Mouse (Mus musculus) forebrain, embryonic 15.5 days (tissue): ENCODE measurements around the gene Arhgap31. TPM values are rescaled to one million over a fixed set of nuclear protein-coding genes. Genes with fewer than 3 reads are reported as not detected.
A peak's percentile ranks its signal among the peaks of the same experiment; 100 is the strongest.

Experiments used
- ATAC-seq: fragments of 200-750 bp; cut with Nextera tagmentation; replicated peaks from 2 replicates; pipeline ENCODE4 v1.8.0; 2017; ENCODE audit warnings: mild to moderate bottlenecking, moderate TSS enrichment, moderate library complexity
- H3K27ac ChIP-seq: fragments of 300-500 bp; sonication (generic); replicated peaks from 2 replicates; pipeline ENCODE4 v1.5.1; 2015; ENCODE audit warnings: mild to moderate bottlenecking, inconsistent platforms
- H3K27me3 ChIP-seq: fragments of 300-500 bp; sonication (generic); 2 replicates; pipeline ENCODE4 v1.6.1; 2015; ENCODE audit warnings: inconsistent platforms
- H3K36me3 ChIP-seq: fragments of 300-500 bp; sonication (generic); 2 replicates; pipeline ENCODE4 v1.6.1; 2015; ENCODE audit warnings: mild to moderate bottlenecking, inconsistent platforms
- H3K4me1 ChIP-seq: fragments of 300-500 bp; sonication (generic); 2 replicates; pipeline ENCODE4 v1.6.1; 2015; ENCODE audit warnings: inconsistent platforms
- H3K4me2 ChIP-seq: fragments of 300-500 bp; sonication (generic); replicated peaks from 2 replicates; pipeline ENCODE4 v1.6.1; 2015; ENCODE audit warnings: mild to moderate bottlenecking, inconsistent platforms
- H3K4me3 ChIP-seq: fragments of 300-500 bp; sonication (generic); 2 replicates; pipeline ENCODE4 v1.5.1; 2015; ENCODE audit warnings: mild to moderate bottlenecking, inconsistent platforms
- H3K9ac ChIP-seq: fragments of 300-500 bp; sonication (generic); replicated peaks from 2 replicates; pipeline ENCODE4 v1.6.1; 2015; ENCODE audit warnings: mild to moderate bottlenecking, inconsistent platforms
- H3K9me3 ChIP-seq: fragments of 300-500 bp; sonication (generic); 2 replicates; pipeline ENCODE4 v1.6.1; 2016; ENCODE audit warnings: inconsistent platforms
- WGBS: fragments of 180-500 bp; shearing (Covaris S2); methylation state at CpG from one replicate; pipeline ENCODE4 v1.1.7; 2015; ENCODE audit warnings: mixed read lengths; 5-methylcytosine and 5-hydroxymethylcytosine counted together
- polyA plus RNA-seq: library from polyadenylated mRNA; unstranded; fragments of >200 nt; fragmentation: Nextera tagmentation; extraction: Ambion mirVana; gene quantifications from 2 replicates; pipeline ENCODE4 v1.2.1, GENCODE M21; 2015

Arhgap31 gene
- polyA plus RNA-seq, 1 experiment from 2014 or later: 3.4 TPM

GRCm38 (mm10) chr16:38743941-38744673 lies 31.0 kb upstream of the Arhgap31 start:
- Histone ChIP-seq H3K9me3 (no peaks in the 10 kb centered on the region), H3K27ac (no peak overlapping the region), H3K4me2 (no peak overlapping the region), H3K9ac (no peak overlapping the region), H3K27me3 (no peaks in the 10 kb centered on the region), H3K36me3 (no peaks in the 10 kb centered on the region), H3K4me3 (no peak overlapping the region), H3K4me1 (peaks cover 12% of the 10 kb centered on the region)
- WGBS: 84% methylated on average over 10 of the region's 10 CpGs
- ATAC-seq: no peak

GRCm38 (mm10) chr16:38742659-38743131 lies 29.6 kb upstream of the Arhgap31 start:
- H3K27ac ChIP-seq: peak overlapping the region; percentile 79
- no peaks in the 10 kb centered on the region for H3K27me3 ChIP-seq
- H3K9ac ChIP-seq: peak overlapping the region; percentile 88
- peak; percentile 77 for ATAC-seq
- no peaks in the 10 kb centered on the region for H3K36me3 ChIP-seq
- no peaks in the 10 kb centered on the region for H3K9me3 ChIP-seq
- under 1% methylated on average over 13 of the region's 13 CpGs for WGBS
- H3K4me3 ChIP-seq: peak overlapping the region; percentile 72
- H3K4me2 ChIP-seq: peak overlapping the region; percentile 80
- H3K4me1 ChIP-seq: peaks cover 12% of the 10 kb centered on the region

GRCm38 (mm10) chr16:38742113-38742658 lies 29.1 kb upstream of the Arhgap31 start, which contains the start of gene B4galt4:
Gene B4galt4 (plus strand): TSS chr16:38742264.
- Histone ChIP-seq H3K9me3 (no peaks in the 10 kb centered on the region), H3K27me3 (no peaks in the 10 kb centered on the region), H3K4me2 (peak within 1 kb of the TSS; percentile 80), H3K4me3 (peak within 1 kb of the TSS; percentile 72), H3K36me3 (no peaks in the 10 kb centered on the region), H3K4me1 (peaks cover 12% of the 10 kb centered on the region), H3K27ac (peak within 1 kb of the TSS; percentile 79), H3K9ac (peak within 1 kb of the TSS; percentile 88)
- peak; percentile 97 for ATAC-seq
- WGBS: under 1% methylated on average over 67 of the region's 69 CpGs

- H3K4me2 ChIP-seq: peak overlapping the region; percentile 80
- ATAC-seq: no peak
- no peaks in the 10 kb centered on the region for H3K36me3 ChIP-seq
- no peaks in the 10 kb centered on the region for H3K27me3 ChIP-seq
- peak overlapping the region; percentile 88 for H3K9ac ChIP-seq
- H3K27ac ChIP-seq: no peak overlapping the region
- peak overlapping the region; percentile 72 for H3K4me3 ChIP-seq
- H3K9me3 ChIP-seq: no peaks in the 10 kb centered on the region
- 86% methylated on average over 13 of the region's 13 CpGs for WGBS
- H3K4me1 ChIP-seq: peaks cover 12% of the 10 kb centered on the region
Observed at GRCm38 (mm10) chr16:38741204-38741903, 28.3 kb upstream of the Arhgap31 start.

DNA sequence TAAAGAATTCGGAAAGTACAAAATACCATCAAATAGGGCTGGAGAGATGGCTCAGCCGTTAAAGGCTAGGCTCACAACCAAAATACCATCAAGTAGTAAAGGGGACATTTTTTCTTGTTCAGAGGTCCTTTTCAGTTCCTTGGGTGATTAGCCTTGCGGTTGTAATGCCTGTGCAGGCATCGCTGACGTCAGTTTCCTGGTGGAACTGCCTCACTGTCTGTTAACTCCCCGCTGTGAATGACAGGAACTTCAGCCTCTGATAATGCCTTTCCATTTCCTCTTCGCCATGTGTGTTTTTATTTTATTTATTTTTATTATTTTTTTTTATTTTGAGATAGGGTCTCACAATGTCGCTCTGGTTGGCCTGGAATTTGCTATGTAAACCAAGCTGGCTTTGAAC lies 17.8 kb upstream of the Arhgap31 start:
- H3K36me3 ChIP-seq: no peaks in the 10 kb centered on the region
- no peak overlapping the region for H3K27ac ChIP-seq
- no peaks in the 10 kb centered on the region for H3K9me3 ChIP-seq
- ATAC-seq: no peak
- H3K27me3 ChIP-seq: no peaks in the 10 kb centered on the region
- no peaks in the 10 kb centered on the region for H3K4me1 ChIP-seq
- H3K4me2 ChIP-seq: no peak overlapping the region
- WGBS: 65% methylated on average over 8 of the region's 8 CpGs
- no peak overlapping the region for H3K9ac ChIP-seq
- no peak overlapping the region for H3K4me3 ChIP-seq

GRCm38 (mm10) chr16:38729610-38730288 lies 16.7 kb upstream of the Arhgap31 start:
- H3K4me3 ChIP-seq: no peak overlapping the region
- no peak overlapping the region for H3K4me2 ChIP-seq
- 64% methylated on average over 15 of the region's 15 CpGs for WGBS
- no peaks in the 10 kb centered on the region for H3K9me3 ChIP-seq
- peak; percentile 81 for ATAC-seq
- H3K4me1 ChIP-seq: no peaks in the 10 kb centered on the region
- H3K9ac ChIP-seq: no peak overlapping the region
- no peak overlapping the region for H3K27ac ChIP-seq
- no peaks in the 10 kb centered on the region for H3K36me3 ChIP-seq
- H3K27me3 ChIP-seq: no peaks in the 10 kb centered on the region

DNA sequence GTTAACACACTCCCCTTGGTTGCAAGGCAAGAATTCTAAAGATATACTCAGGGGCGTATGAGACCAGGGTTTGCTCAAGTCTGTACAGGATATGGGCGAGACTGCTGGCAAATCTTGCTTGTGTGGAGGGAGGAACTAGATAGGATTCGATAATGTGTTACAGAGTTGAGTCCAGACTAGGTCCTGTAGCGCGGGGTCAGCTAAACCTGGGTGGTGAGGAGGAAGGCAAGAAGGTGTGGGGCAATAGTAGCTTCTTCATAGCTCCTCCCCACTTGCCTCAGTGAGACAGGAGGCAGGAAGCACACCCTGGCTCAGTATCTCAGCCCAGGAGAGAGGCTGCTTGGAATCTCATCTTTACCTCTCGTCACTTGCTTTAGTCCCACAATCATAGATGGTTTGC lies 16.1 kb upstream of the Arhgap31 start:
- Histone ChIP-seq H3K27me3 (no peaks in the 10 kb centered on the region), H3K4me2 (no peak overlapping the region), H3K9ac (no peak overlapping the region), H3K4me1 (no peaks in the 10 kb centered on the region), H3K9me3 (no peaks in the 10 kb centered on the region), H3K36me3 (no peaks in the 10 kb centered on the region), H3K4me3 (no peak overlapping the region), H3K27ac (no peak overlapping the region)
- WGBS: 88% methylated on average over 6 of the region's 6 CpGs
- ATAC-seq: peak; percentile 35; the same call in 1 of the 2 replicates

GRCm38 (mm10) chr16:38728576-38729132 lies 15.6 kb upstream of the Arhgap31 start:
- 94% methylated on average over 15 of the region's 15 CpGs for WGBS
- ATAC-seq: no peak
- H3K27me3 ChIP-seq: no peaks in the 10 kb centered on the region

GRCm38 (mm10) chr16:38724974-38725373 lies 11.9 kb upstream of the Arhgap31 start:
- 48% methylated on average over 13 of the region's 13 CpGs for WGBS
- Histone ChIP-seq H3K4me3 (no peak overlapping the region), H3K4me2 (no peak overlapping the region)

More at GRCm38 (mm10) chr16:38728576-38729132, 15.6 kb upstream of the Arhgap31 start:
- Histone ChIP-seq H3K4me1 (no peaks in the 10 kb centered on the region), H3K27ac (no peak overlapping the region), H3K4me2 (no peak overlapping the region), H3K9me3 (no peaks in the 10 kb centered on the region), H3K36me3 (no peaks in the 10 kb centered on the region), H3K4me3 (no peak overlapping the region), H3K9ac (no peak overlapping the region)

DNA sequence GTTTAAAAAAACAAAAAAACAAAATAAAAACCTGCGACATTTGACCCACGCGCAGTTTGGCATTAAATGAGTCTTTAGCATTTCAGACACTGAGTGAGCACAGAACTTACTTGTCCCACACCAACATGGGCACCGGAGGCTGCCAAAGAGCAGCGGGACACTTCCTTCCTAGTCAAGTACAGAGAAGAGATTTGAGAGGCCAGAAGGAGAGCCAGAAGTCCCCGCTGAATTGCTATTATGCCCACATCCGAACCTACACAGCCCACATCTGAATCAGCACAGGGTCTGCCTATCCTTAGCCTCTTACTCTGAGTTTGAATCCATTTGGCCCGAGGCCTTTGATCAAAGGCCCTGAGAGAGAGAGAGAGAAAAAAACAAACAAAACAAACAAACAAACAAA lies 11.2 kb upstream of the Arhgap31 start:
- H3K9ac ChIP-seq: no peak overlapping the region
- 77% methylated on average over 8 of the region's 8 CpGs for WGBS
- H3K27me3 ChIP-seq: no peaks in the 10 kb centered on the region
- no peak overlapping the region for H3K4me2 ChIP-seq
- no peaks in the 10 kb centered on the region for H3K4me1 ChIP-seq
- no peak overlapping the region for H3K4me3 ChIP-seq
- H3K9me3 ChIP-seq: no peaks in the 10 kb centered on the region
- H3K36me3 ChIP-seq: no peaks in the 10 kb centered on the region
- no peak overlapping the region for H3K27ac ChIP-seq
- no peak for ATAC-seq

More at GRCm38 (mm10) chr16:38724974-38725373, 11.9 kb upstream of the Arhgap31 start:
- no peaks in the 10 kb centered on the region for H3K4me1 ChIP-seq
- no peaks in the 10 kb centered on the region for H3K36me3 ChIP-seq
- ATAC-seq: no peak
- H3K9me3 ChIP-seq: no peaks in the 10 kb centered on the region
- H3K27me3 ChIP-seq: no peaks in the 10 kb centered on the region
- no peak overlapping the region for H3K27ac ChIP-seq
- H3K9ac ChIP-seq: no peak overlapping the region

GRCm38 (mm10) chr16:38721377-38721776 lies 8.3 kb upstream of the Arhgap31 start:
- no peaks in the 10 kb centered on the region for H3K27me3 ChIP-seq
- no peaks in the 10 kb centered on the region for H3K4me1 ChIP-seq
- H3K36me3 ChIP-seq: no peaks in the 10 kb centered on the region
- no peak overlapping the region for H3K4me3 ChIP-seq
- no peaks in the 10 kb centered on the region for H3K9me3 ChIP-seq
- H3K4me2 ChIP-seq: no peak overlapping the region
- H3K27ac ChIP-seq: no peak overlapping the region
- no peak overlapping the region for H3K9ac ChIP-seq
- no peak for ATAC-seq
- 93% methylated on average over 9 of the region's 9 CpGs for WGBS
